ENCODE assay signal across 25 mouse cellular contexts in genomic region chr7:120043990-120044389, GRCm38 (mm10). TPM values are rescaled to one million over a fixed set of nuclear protein-coding genes. Genes with fewer than 3 reads are reported as not detected.
DNase-seq lines count a peak whose midpoint lies in the region; ATAC-seq and TF ChIP-seq lines count a peak whose summit lies in the region.
"Had no signal": no experiment of that assay in that cellular context is flagged by ENCODE, and none has a peak within 500 bp of the region (broad histone marks: within the 10 kb centered on the region; RNA-seq: fewer than 3 reads in every experiment).

No protein-coding gene starts in this region.

- 74% methylated on average over 3 of the region's 3 CpGs for WGBS in heart, embryonic 12.5 days

- H3K4me2 ChIP-seq in CH12.LX (ENCODE audit: insufficient read depth, low read depth, poor library complexity, severe bottlenecking) = no peak overlapping the region
- H3K4me2 ChIP-seq in heart, embryonic 12.5 days = no peak overlapping the region
- H3K4me2 ChIP-seq: heart, embryonic 11.5 days; hindbrain, embryonic 13.5 days; intestine, embryonic 15.5 days; liver, embryonic 15.5 days; midbrain, embryonic 15.5 days; neural tube, embryonic 15.5 days had no signal

- H3K9me3 ChIP-seq in CH12.LX (replicated peaks; ENCODE audit: low read length) = peaks cover 2% of the 10 kb centered on the region
- no peaks in the 10 kb centered on the region; the same call in 1 of the 2 replicates for H3K9me3 ChIP-seq in heart, embryonic 12.5 days (replicated peaks)
- H3K9me3 ChIP-seq: hindbrain, embryonic 13.5 days; intestine, embryonic 15.5 days; liver, embryonic 15.5 days; midbrain, embryonic 15.5 days; neural tube, embryonic 15.5 days had no signal

- H3K27ac ChIP-seq in layer of hippocampus, adult 2 months = no peak overlapping the region
- no peak overlapping the region for H3K27ac ChIP-seq in CH12.LX (ENCODE audit: insufficient read depth, low read depth)
- H3K27ac ChIP-seq in heart, embryonic 12.5 days (ENCODE audit: poor library complexity, severe bottlenecking) = no peak overlapping the region
- H3K27ac ChIP-seq: hindbrain, embryonic 13.5 days; intestine, embryonic 15.5 days; liver, embryonic 15.5 days; midbrain, embryonic 15.5 days; neural tube, embryonic 15.5 days had no signal

- no peaks in the 10 kb centered on the region for H3K79me2 ChIP-seq in CH12.LX (replicated peaks; ENCODE audit: control insufficient read depth, extremely low read depth, insufficient read depth, poor library complexity, severe bottlenecking)

- in situ Hi-C loops in CH12.LX (cut with MboI; ENCODE audit: low pct_ligation_motif_present, low pct_unique_long_range_greater_than_20kb, low sequenced_read_pairs) = no loop called here

- dilution Hi-C loops in CH12.LX (cut with MboI; ENCODE audit: extremely low pct_ligation_motif_present, extremely low pct_unique_long_range_greater_than_20kb, low sequenced_read_pairs) = no loop called here

- H3K4me1 ChIP-seq in CH12.LX (ENCODE audit: control insufficient read depth in 1 of 2, insufficient read depth in 2 of 2) = peaks cover 0 to 4% of the 10 kb centered on the region in 2 experiments; a peak in 1 of 4 replicates
- H3K4me1 ChIP-seq in heart, embryonic 12.5 days (replicated peaks) = no peaks in the 10 kb centered on the region
- H3K4me1 ChIP-seq: hindbrain, embryonic 13.5 days; intestine, embryonic 15.5 days; liver, embryonic 15.5 days; megakaryocyte, embryonic 14.5 days; midbrain, embryonic 15.5 days; neural tube, embryonic 15.5 days had no signal

- no peak overlapping the region for H3K9ac ChIP-seq in CH12.LX (ENCODE audit: insufficient read depth, low read depth)
- no peak overlapping the region for H3K9ac ChIP-seq in heart, embryonic 12.5 days
- H3K9ac ChIP-seq: hindbrain, embryonic 13.5 days; intestine, embryonic 15.5 days; liver, embryonic 15.5 days; midbrain, embryonic 15.5 days; neural tube, embryonic 15.5 days had no signal

- DNase-seq in layer of hippocampus, adult 2 months (ENCODE audit: low spot score in 2 of 2) = no peak
- no peak for DNase-seq in layer of hippocampus, adult 9-10 months (ENCODE audit: low spot score)
- DNase-seq in 416B (ENCODE audit: low read depth) (peak; percentile 29), CH12.LX (ENCODE audit: extremely low read depth) (peak; percentile 5), R1 (ENCODE audit: low read depth, low spot score) (peak; percentile 54)
- no peak for DNase-seq in adrenal gland, adult 18-20 months (ENCODE audit: low spot score in 2 of 2)
- DNase-seq: adrenal gland, postnatal 36 days; cerebellum, adult 18-20 months; cerebellum, postnatal 25 days; embryo, embryonic 11 days; heart, postnatal 14 days; kidney, postnatal 10 days; lung, postnatal 14 days; right cerebral cortex, postnatal 14 days had no signal

- peak; percentile 34 for TF ChIP-seq RAD21 in CH12.LX (IDR thresholded peaks at IDR 0.05; ENCODE audit: low read depth, low read length)

- ATAC-seq in heart, embryonic 12.5 days (ENCODE audit: insufficient number of reproducible peaks, low FRiP score) = no peak
- ATAC-seq: forebrain, embryonic 16.5 days; intestine, embryonic 15.5 days; midbrain, embryonic 15.5 days had no signal

- H3K36me3 ChIP-seq in CH12.LX (replicated peaks in 1 of 2; ENCODE audit: control insufficient read depth in 1 of 2, insufficient read depth in 1 of 2, low read length in 1 of 2) = no peaks in the 10 kb centered on the region
- H3K36me3 ChIP-seq in heart, embryonic 12.5 days = no peaks in the 10 kb centered on the region
- H3K36me3 ChIP-seq: hindbrain, embryonic 13.5 days; intestine, embryonic 15.5 days; liver, embryonic 15.5 days; midbrain, embryonic 15.5 days; neural tube, embryonic 15.5 days had no signal

- TF ChIP-seq POLR2A in CH12.LX (IDR thresholded peaks at IDR 0.05; ENCODE audit: low read depth, low read length) = no peak

- peak; percentile 43 for TF ChIP-seq CTCF in layer of hippocampus, adult 2 months (conservative IDR thresholded peaks at IDR 0.05)
- TF ChIP-seq CTCF in CH12.LX (conservative IDR thresholded peaks at IDR 0.05 in 1 of 2, IDR thresholded peaks at IDR 0.05 in 1 of 2; ENCODE audit: low read depth in 2 of 2, low read length in 2 of 2) = peak in 1 of 2 experiments; percentile 41; a peak in 2 of 4 replicates

- TF ChIP-seq EP300 in CH12.LX (IDR thresholded peaks at IDR 0.05; ENCODE audit: low read length) = no peak

- H3K4me3 ChIP-seq in layer of hippocampus, adult 2 months = no peak overlapping the region
- no peak overlapping the region for H3K4me3 ChIP-seq in CH12.LX (replicated peaks in 1 of 3; ENCODE audit: low read depth in 2 of 3, low read length in 2 of 3, poor library complexity in 1 of 3)
- no peak overlapping the region for H3K4me3 ChIP-seq in heart, embryonic 12.5 days
- H3K4me3 ChIP-seq: hindbrain, embryonic 13.5 days; intestine, embryonic 15.5 days; liver, embryonic 15.5 days; megakaryocyte, embryonic 14.5 days; midbrain, embryonic 15.5 days; neural tube, embryonic 15.5 days had no signal

- no peaks in the 10 kb centered on the region for H3K27me3 ChIP-seq in CH12.LX (replicated peaks)
- no peaks in the 10 kb centered on the region for H3K27me3 ChIP-seq in heart, embryonic 12.5 days (replicated peaks)
- H3K27me3 ChIP-seq: hindbrain, embryonic 13.5 days; intestine, embryonic 15.5 days; liver, embryonic 15.5 days; megakaryocyte, embryonic 14.5 days; midbrain, embryonic 15.5 days; neural tube, embryonic 15.5 days had no signal

TF ChIP-seq in CH12.LX, 34 proteins besides CTCF, POLR2A, EP300 and RAD21:
- TF ChIP-seq ZNF384 (IDR thresholded peaks at IDR 0.05; ENCODE audit: low read depth, low read length) = no peak
- peak; percentile 34 for TF ChIP-seq SMC3 (IDR thresholded peaks at IDR 0.05; ENCODE audit: low read depth, low read length)
TF ChIP-seq in CH12.LX: peak in this region for 1.

RNA-seq across cellular contexts. Expression of gene Dnah3, which starts 51.1 kb away (rescaled TPM):
- under 1 TPM; 0.12 to 0.59 TPM for total RNA-seq in layer of hippocampus, adult 2 months (2021)
- total RNA-seq in CH12.LX (2012; rRNA removed) (not detected in 2 replicates), CH12.LX (2014; rRNA removed) (not detected in 2 replicates)
- polyA plus RNA-seq in CH12.LX (2012; ENCODE audit: insufficient read length, low read depth) = not detected in 2 replicates
- under 1 TPM; 0.03 to 0.26 TPM for total RNA-seq in adrenal gland, adult 18-20 months (2021)
- not detected in 2 replicates for polyA plus RNA-seq in heart, embryonic 12.5 days (2016; fragmentation: Nextera tagmentation; extraction: Ambion mirVana)
- total RNA-seq: gastrocnemius, postnatal 4 days had no signal
- polyA plus RNA-seq: forebrain, embryonic 16.5 days; heart, embryonic 11.5 days; intestine, embryonic 15.5 days; liver, embryonic 15.5 days; neural tube, embryonic 15.5 days; stomach, embryonic 16.5 days had no signal

RNA-seq across cellular contexts. Expression of gene Tmem159, which starts 58.2 kb away (rescaled TPM):
- 10 to 100 TPM; 11.3 to 11.7 TPM for total RNA-seq in layer of hippocampus, adult 2 months (2021)
- total RNA-seq in CH12.LX (2012; rRNA removed) (not detected in 2 replicates), CH12.LX (2014; rRNA removed) (not detected in 2 replicates)
- polyA plus RNA-seq in CH12.LX (2012; ENCODE audit: insufficient read length, low read depth) = not detected in 2 replicates
- total RNA-seq in adrenal gland, adult 18-20 months (2021) = 100 to 1,000 TPM in 1 of 2 experiments, 10 to 100 TPM in 1; 74.7 to 102 TPM
- polyA plus RNA-seq in heart, embryonic 12.5 days (2016; fragmentation: Nextera tagmentation; extraction: Ambion mirVana) = 22.3 and 22.6 TPM in 2 replicates

Comparison
In these comparisons a context has a peak if more than half of its experiments do, and no peak if none do; other contexts are left out.
1. DNase-seq: peak in 416B (single experiment), CH12.LX (single experiment) and R1 (single experiment); none in layer of hippocampus, adult 2 months (0 of 2), layer of hippocampus, adult 9-10 months (single experiment) and adrenal gland, adult 18-20 months (0 of 2).
2. RNA of gene Tmem159, which starts 58.2 kb away (total RNA-seq): 74.7 to 102 TPM in adrenal gland, adult 18-20 months and 11.3 to 11.7 TPM in layer of hippocampus, adult 2 months; not detected in CH12.LX; every median in the first group is over 10 times any median in the second.